Mouse (Mus musculus) embryo, embryonic 9.5 days (tissue): Measurements from ENCODE around the gene Tmigd3.

ENCODE experiments used
- DNase-seq: peaks from one replicate; pipeline ENCODE4 v3.0.0-alpha.2; 2017; ENCODE audit errors: extremely low spot score

The Tmigd3 gene

GRCm38 (mm10) chr3:105870558-105870957 is at the start of gene Tmigd3, which contains the start of gene Adora3:
Gene Tmigd3 (plus strand): TSS chr3:105870903.
Gene Adora3 (plus strand): TSS chr3:105870858.
- no peak for DNase-seq

GRCm38 (mm10) chr3:105821504-105821903 is 49.2 kb upstream of the Tmigd3 start:
- DNase-seq = no peak

- DNase-seq = no peak
Observed at GRCm38 (mm10) chr3:105823609-105824008, 47.1 kb upstream of the Tmigd3 start.

GRCm38 (mm10) chr3:105824103-105824502 is 46.6 kb upstream of the Tmigd3 start:
- DNase-seq = peak; percentile 42

DNA sequence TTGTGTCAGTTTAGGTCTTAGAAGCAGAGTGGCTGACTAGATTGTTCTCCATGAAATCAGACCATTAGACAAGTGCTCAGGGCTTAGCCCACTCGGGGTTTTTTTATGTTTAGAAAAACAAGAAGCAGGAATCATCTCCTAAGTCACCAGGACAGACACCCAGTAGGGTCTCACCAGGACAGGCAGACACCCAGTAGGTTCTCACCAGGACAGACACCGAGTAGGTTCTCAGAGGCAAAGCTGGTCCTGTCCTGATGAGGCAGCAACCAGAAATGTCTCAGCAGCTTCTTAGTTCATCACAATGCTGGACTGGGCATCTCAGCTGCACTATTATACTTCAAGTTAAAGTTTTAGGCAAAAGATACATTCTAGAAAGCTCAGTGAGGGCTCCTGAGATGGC is 46.0 kb upstream of the Tmigd3 start:
- DNase-seq = no peak

DNA sequence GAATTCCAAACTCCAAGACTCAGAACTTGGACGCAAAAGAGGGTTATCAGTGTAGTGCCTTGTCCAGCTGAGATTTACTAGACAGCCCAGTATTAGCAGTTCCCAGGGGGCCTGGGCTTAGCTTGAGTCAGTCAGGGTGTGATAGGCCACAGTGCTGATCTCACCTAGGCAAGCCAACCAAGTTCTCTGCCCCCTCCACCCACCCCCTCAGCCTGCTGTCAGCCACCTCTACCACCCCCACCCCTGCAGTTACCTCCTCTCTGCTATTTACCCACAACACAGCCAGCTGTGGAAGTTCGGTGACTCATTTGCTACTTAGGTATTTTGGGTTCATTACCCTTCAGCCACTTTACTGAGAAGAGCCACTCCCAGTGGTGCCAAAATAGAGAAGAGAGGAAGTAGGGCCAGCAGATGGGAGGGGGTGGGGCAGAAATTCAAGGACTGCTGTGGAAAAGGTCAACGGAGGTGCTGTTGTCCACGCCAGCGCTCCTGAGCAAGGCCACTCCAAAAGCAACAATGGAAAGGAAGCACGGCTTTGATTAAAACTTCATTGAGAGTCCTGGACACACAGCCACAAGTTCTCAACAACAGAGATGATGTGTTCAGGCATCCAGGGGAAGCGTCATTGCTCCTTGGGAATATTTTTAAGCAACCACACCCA is 45.1 kb upstream of the Tmigd3 start:
- no peak for DNase-seq

GRCm38 (mm10) chr3:105831584-105831983 is 39.1 kb upstream of the Tmigd3 start:
- no peak for DNase-seq

DNA sequence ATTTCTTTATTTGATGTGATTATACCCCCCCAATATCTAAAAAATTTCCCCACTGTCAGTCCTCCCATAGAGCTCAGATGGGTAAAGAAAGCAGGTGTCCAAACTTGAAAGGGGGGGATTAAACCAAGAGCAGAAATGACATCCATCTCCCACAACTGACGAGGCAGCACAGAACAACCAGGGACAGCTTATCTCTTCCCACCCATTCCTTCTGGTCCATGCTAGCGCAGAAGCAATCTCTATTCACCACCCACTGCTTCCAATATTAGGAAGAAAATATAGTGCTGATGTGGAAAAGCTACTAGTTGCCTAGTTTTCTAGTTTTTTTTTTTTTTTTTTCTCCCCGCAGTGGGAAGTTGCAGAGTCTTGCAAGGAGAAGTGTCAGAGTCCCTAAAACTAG is 34.8 kb upstream of the Tmigd3 start:
- no peak for DNase-seq

- DNase-seq = no peak
Observed at GRCm38 (mm10) chr3:105836883-105837282, 33.8 kb upstream of the Tmigd3 start.

DNA sequence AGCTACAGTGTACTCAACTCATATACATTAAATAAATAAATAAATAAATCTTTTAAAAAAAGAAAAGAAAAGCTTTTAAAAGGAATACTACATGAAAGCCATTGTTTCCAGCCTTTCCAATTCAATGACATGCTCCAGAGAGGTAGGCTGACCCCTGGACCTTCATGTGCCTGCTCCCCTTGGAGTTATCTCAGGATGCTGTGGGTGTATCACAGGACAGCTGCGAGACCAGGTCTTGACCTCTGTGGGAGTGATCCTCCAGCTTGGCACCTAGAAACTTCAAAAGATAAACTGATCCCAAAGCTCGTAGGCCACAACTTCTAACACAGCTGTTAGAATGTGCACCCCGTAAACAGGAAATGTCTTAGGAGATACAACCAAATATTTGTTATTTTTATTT is 32.0 kb upstream of the Tmigd3 start:
- no peak for DNase-seq

DNA sequence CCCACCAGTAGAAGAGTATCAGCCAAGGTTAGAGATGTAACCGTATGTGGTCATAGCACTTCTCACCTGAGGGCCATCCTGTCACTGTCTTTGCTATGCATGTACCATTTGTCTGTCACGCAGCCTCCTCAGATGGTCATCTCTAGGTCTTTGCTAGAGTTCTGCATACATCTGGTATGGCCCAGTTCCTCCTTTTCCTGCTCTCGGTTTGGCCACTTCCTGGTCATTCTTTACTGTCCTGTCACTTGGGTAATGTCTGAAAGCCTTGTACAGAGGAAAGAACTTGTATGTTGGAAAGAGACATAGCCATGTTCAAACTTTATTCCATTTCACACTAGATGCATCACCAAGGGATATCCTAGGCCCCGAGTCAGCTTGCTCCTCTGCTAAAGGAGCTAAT is 30.9 kb upstream of the Tmigd3 start:
- no peak for DNase-seq

DNA sequence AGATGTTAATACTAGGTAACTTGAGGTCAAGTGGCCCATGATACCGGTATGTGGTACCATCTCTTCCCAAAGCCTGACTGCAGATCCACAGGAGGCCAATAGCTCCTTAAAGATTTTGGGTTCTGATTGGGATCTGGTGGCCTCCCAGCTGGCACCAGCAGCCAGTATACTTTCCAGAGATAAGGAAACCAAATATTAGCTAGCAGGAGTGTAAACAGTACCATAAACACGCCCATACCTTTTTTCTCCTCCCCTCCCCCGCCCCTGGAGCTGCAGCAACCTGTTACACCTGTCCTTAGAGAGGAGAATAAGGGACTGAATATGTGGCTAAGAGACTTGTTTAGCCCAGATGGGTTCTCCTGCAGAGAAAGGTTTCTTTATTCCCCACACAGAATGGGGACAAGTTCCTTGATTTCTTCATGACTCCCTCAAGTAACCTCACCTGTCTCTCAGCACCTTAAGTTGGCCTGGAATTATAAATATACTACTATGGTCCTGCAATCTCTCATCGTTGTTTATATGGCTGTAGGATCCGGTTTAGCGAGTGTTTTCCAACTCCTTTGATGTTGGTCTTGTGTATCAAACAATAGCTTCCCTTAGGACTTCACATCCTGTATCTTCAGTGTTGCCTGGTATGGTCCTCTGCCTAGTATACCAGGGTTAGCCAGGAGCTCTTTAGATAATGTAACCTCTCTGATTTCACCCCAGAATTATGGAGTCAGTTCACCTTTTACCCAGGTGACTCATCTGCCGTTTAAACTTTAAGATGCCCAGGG is 24.2 kb upstream of the Tmigd3 start:
- no peak for DNase-seq

DNA sequence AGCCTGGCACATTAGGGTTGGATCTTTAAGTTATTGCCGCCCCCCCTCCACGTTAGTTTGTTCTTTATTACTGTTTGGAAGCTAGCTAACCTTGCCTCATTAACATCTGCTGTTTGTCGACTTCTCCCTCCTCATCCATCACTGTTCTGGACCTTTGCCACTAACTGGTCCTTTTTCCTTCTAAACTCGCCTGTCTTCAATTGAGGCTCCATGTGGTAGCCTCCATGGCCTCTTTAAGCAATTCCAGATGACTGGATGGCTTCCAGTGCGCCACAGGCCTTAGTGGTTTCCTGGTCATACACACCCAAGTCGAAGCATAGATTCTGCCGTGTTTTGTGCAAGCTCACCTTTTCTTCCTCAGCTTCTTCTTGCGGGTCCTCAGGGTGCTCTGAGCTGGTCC is 16.9 kb upstream of the Tmigd3 start:
- peak; percentile 41 for DNase-seq

GRCm38 (mm10) chr3:105854786-105855185 is 15.9 kb upstream of the Tmigd3 start:
- no peak for DNase-seq

GRCm38 (mm10) chr3:105857513-105857912 is 13.2 kb upstream of the Tmigd3 start:
- DNase-seq = no peak

DNA sequence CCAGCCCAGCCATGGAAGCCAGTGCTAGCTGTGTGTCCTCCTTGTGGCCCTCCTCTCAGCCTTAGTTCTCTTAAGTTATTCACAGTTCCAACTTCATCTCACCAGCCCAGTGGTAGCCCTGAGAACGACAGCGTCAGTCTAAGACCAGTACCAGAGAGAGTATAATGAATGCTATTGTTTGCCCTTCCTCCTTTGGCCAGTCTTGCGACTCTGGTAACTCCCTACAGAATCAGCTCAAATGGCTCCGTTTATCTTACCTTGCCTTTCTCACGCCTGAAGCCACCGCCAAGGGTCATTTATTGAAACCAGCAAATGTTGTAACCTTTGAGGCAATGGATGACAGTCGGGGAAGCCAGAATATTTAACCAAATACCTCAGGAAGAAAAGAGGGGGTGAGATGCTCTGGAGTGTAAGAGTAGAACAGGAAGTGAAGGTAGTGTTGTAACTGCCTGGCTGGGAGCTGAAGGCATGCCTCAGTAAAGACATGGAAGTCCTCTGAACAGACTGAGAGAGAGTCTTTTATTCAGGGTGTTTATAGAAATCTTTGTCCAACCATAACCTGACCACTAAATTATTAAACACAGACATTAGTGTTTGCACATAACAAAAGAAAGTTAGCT is 8.8 kb upstream of the Tmigd3 start:
- DNase-seq = no peak

- no peak for DNase-seq
Observed at GRCm38 (mm10) chr3:105864123-105864522, 6.6 kb upstream of the Tmigd3 start.

DNA sequence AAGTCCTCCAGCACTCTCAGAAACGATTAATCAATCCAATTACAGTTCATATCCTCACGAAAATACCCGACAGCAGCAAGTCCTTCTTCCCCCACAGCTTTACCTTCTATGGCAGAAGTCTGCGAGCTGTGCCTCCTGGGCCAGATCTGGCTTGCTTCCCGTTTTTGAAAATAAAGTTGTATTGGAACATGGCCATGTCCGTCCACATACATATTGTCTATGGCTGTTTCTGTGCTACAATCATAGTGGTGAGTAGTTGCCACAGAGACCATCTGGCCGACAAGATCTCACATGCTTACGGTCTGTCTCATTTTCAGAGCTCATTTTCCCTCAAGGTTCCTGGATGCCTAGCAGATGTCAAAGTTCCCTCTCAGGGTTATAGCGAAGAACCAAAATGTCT is 5.6 kb upstream of the Tmigd3 start:
- no peak for DNase-seq

DNA sequence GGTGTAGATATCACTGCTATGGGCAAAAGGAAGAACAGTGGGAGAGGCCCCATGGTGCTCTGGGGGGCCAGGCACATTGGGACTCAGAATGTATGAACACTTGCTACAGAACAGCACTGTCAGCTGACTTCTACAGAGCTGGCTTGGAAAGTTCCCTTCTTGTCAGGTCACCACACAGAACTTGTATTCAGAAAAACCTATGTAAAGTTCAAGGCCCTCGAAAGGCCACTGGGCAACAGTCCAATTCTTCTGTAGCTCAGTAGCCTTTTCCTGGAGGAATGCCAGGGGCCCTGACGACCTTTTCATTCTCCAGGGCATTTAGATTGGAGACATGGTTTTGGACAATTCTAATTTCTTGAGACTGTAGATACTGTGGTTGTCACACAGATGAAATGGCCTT is 2.6 kb upstream of the Tmigd3 start:
- DNase-seq = no peak

GRCm38 (mm10) chr3:105872034-105872433 is 1.3 kb downstream of the Tmigd3 start:
- DNase-seq = no peak

DNA sequence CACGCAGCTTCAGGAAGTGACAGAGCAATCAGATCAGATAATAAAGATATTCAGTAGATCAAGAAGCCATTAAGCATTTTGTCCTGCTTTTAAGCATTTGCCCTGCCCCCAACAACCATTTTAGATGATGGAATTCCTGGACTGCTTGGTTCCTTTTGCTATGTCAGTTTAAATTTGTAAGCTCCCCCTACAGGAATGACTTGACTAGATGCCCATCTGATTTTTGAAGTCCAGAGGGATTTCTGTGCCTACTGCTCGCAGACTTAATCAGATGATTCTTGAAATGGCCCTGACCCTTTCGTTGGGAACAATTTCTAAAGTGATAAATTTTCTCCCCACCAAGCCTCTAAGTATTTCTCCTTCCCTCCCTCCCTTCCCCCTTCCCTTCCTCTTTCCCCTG is 1.9 kb downstream of the Tmigd3 start:
- DNase-seq = no peak

GRCm38 (mm10) chr3:105873451-105874445 is 3.0 kb downstream of the Tmigd3 start:
- no peak for DNase-seq
